Comparison of ENCODE assay signal across 21 mouse cellular contexts in genomic region chr12:107159126-107159525, GRCm38 (mm10).
DNase-seq lines count a peak whose midpoint lies in the region; ATAC-seq lines count a peak whose summit lies in the region.
"Had no signal": no experiment of that assay in that cellular context is flagged by ENCODE, and none has a peak within 500 bp of the region (broad histone marks: within the 10 kb centered on the region; RNA-seq: fewer than 3 reads in every experiment).

No protein-coding gene starts in this region.

- DNase-seq in heart, postnatal 36 days = no peak
- DNase-seq in thymus, postnatal 0 days (ENCODE audit: low spot score) = peak; percentile 68
- DNase-seq in thymus, postnatal 10 days (ENCODE audit: low spot score in 2 of 2) = no peak
- DNase-seq in thymus, postnatal 14 days = peak; percentile 66
- DNase-seq in urinary bladder, postnatal 36 days (ENCODE audit: low spot score in 2 of 2) = no peak
- no peak for DNase-seq in kidney, postnatal 36 days
- DNase-seq: adrenal gland, postnatal 25 days; cerebellum, adult 18-20 months; cerebellum, adult 9-11 months; cerebellum, postnatal 36 days; forebrain, postnatal 0 days; gastrocnemius, adult 2 months; gastrocnemius, postnatal 25 days; heart, postnatal 4 days had no signal

- H3K9me3 ChIP-seq in heart, embryonic 16.5 days (replicated peaks; ENCODE audit: control insufficient read depth, low read length) = no peaks in the 10 kb centered on the region
- H3K9me3 ChIP-seq: embryonic facial prominence, embryonic 13.5 days; forebrain, embryonic 13.5 days; heart, embryonic 15.5 days; hindbrain, embryonic 12.5 days had no signal

- no peak overlapping the region for H3K4me2 ChIP-seq in heart, embryonic 16.5 days (ENCODE audit: low read depth, low read length)
- H3K4me2 ChIP-seq: embryonic facial prominence, embryonic 13.5 days; forebrain, embryonic 13.5 days; heart, embryonic 11.5 days; heart, embryonic 15.5 days; hindbrain, embryonic 12.5 days had no signal

- no peaks in the 10 kb centered on the region for H3K27me3 ChIP-seq in heart, embryonic 16.5 days (ENCODE audit: control insufficient read depth, insufficient read depth, low read length)
- H3K27me3 ChIP-seq: embryonic facial prominence, embryonic 13.5 days; forebrain, embryonic 13.5 days; heart, embryonic 15.5 days had no signal

- ATAC-seq in heart, embryonic 16.5 days (replicated peaks; ENCODE audit: extremely low read depth, insufficient read depth, low FRiP score) = no peak
- ATAC-seq: forebrain, embryonic 13.5 days; forebrain, postnatal 0 days; hindbrain, embryonic 16.5 days had no signal

- intact Hi-C loops in heart, postnatal 36 days (cut with DNase I) = no loop called here

- H3K4me1 ChIP-seq in heart, embryonic 16.5 days (ENCODE audit: control insufficient read depth, insufficient read depth, low read length) = no peaks in the 10 kb centered on the region
- H3K4me1 ChIP-seq: heart, embryonic 15.5 days had no signal

- H3K36me3 ChIP-seq in heart, embryonic 16.5 days (ENCODE audit: control insufficient read depth, insufficient read depth) = no peaks in the 10 kb centered on the region
- H3K36me3 ChIP-seq: embryonic facial prominence, embryonic 13.5 days; heart, embryonic 15.5 days; hindbrain, embryonic 12.5 days had no signal

- no peak overlapping the region for H3K9ac ChIP-seq in heart, embryonic 16.5 days (ENCODE audit: low read length)
- H3K9ac ChIP-seq: embryonic facial prominence, embryonic 13.5 days; forebrain, embryonic 13.5 days; forebrain, postnatal 0 days; heart, embryonic 15.5 days; hindbrain, embryonic 12.5 days had no signal

- 45% methylated on average over 5 of the region's 5 CpGs for WGBS in heart, embryonic 16.5 days

- H3K4me3 ChIP-seq in heart, embryonic 16.5 days (ENCODE audit: low read length) = no peak overlapping the region
- H3K4me3 ChIP-seq: embryonic facial prominence, embryonic 13.5 days; forebrain, embryonic 13.5 days; gastrocnemius, adult 2 months; heart, embryonic 15.5 days; hindbrain, embryonic 12.5 days had no signal

- H3K27ac ChIP-seq in heart, embryonic 16.5 days (ENCODE audit: low read length) = peak overlapping the region; percentile 41; the same call in 1 of the 2 replicates
- H3K27ac ChIP-seq: forebrain, embryonic 13.5 days; gastrocnemius, adult 2 months; heart, embryonic 15.5 days; hindbrain, embryonic 12.5 days had no signal

Comparison
In these comparisons a context has a peak if more than half of its experiments do, and no peak if none do; other contexts are left out.
1. DNase-seq: peak in thymus, postnatal 0 days (single experiment) and thymus, postnatal 14 days (single experiment); none in heart, postnatal 36 days (0 of 2), thymus, postnatal 10 days (0 of 2), urinary bladder, postnatal 36 days (0 of 2) and kidney, postnatal 36 days (0 of 2).